8 mouse cellular contexts compared by ENCODE assay signal in the genomic region with DNA sequence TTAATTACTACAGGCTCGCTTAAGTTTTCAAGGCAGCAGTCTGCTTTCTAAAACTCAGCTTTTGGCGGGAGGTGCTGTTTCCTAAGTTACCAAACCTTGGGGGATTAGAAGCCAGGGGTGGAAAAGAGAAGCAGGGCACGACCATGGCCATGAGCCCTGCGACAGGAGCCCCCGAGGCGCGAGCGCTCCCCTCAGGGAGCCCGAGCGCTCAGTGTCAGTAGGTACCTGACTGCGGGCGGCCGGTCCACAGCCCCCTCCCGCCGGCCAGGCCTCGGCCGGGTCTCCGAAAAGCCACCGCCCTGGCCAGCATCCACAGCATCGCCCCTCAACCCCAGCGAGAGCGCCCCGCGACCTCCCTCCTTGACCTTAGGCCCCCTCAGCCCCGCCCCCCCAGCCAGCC. TPM values are rescaled to one million over a fixed set of nuclear protein-coding genes. Genes with fewer than 3 reads are reported as not detected.
A peak's percentile ranks its signal among the peaks of the same experiment; 100 is the strongest.
DNase-seq lines count a peak whose midpoint lies in the region; ATAC-seq and TF ChIP-seq lines count a peak whose summit lies in the region.

No protein-coding gene starts in this region.

- in situ Hi-C loops in CH12.LX (cut with MboI; ENCODE audit: low pct_ligation_motif_present, low pct_unique_long_range_greater_than_20kb, low sequenced_read_pairs): no loop called here

- no peak for TF ChIP-seq POLR2A in CH12.LX (IDR thresholded peaks at IDR 0.05; ENCODE audit: low read depth, low read length)

- H3K27me3 ChIP-seq in kidney, embryonic 14.5 days (ENCODE audit: control insufficient read depth, insufficient read depth, low read length): no peaks in the 10 kb centered on the region
- no peaks in the 10 kb centered on the region for H3K27me3 ChIP-seq in CH12.LX (replicated peaks)
- H3K27me3 ChIP-seq in embryonic facial prominence, embryonic 11.5 days (ENCODE audit: control insufficient read depth, insufficient read depth, low read length): no peaks in the 10 kb centered on the region
- no peaks in the 10 kb centered on the region for H3K27me3 ChIP-seq in intestine, embryonic 14.5 days (replicated peaks; ENCODE audit: control insufficient read depth, insufficient read depth, low read length)
- no peaks in the 10 kb centered on the region for H3K27me3 ChIP-seq in midbrain, postnatal 0 days (ENCODE audit: insufficient read depth, low read length)

- H3K4me3 ChIP-seq in kidney, embryonic 14.5 days (ENCODE audit: low read length): peak overlapping the region; percentile 62
- H3K4me3 ChIP-seq in CH12.LX (replicated peaks in 1 of 3; ENCODE audit: low read depth in 2 of 3, low read length in 2 of 3, poor library complexity in 1 of 3): peak overlapping the region; percentile 56 to 87 (median 75)
- H3K4me3 ChIP-seq in embryonic facial prominence, embryonic 11.5 days (ENCODE audit: low read depth, low read length): peak overlapping the region; percentile 84
- H3K4me3 ChIP-seq in intestine, embryonic 14.5 days (ENCODE audit: low read depth, low read length): peak overlapping the region; percentile 76
- peak overlapping the region; percentile 77 for H3K4me3 ChIP-seq in midbrain, postnatal 0 days (ENCODE audit: low read depth, low read length)

- WGBS in kidney, embryonic 14.5 days: 0% methylated on average over 23 of the region's 25 CpGs
- 1% methylated on average over 19 of the region's 25 CpGs for WGBS in embryonic facial prominence, embryonic 11.5 days
- under 1% methylated on average over 22 of the region's 25 CpGs for WGBS in intestine, embryonic 14.5 days
- under 1% methylated on average over 20 of the region's 25 CpGs for WGBS in midbrain, postnatal 0 days

- dilution Hi-C loops in CH12.LX (cut with MboI; ENCODE audit: extremely low pct_ligation_motif_present, extremely low pct_unique_long_range_greater_than_20kb, low sequenced_read_pairs): no loop called here

- H3K36me3 ChIP-seq in kidney, embryonic 14.5 days (ENCODE audit: control insufficient read depth, insufficient read depth, low read length): peaks cover 3% of the 10 kb centered on the region; the same call in 1 of the 2 replicates
- H3K36me3 ChIP-seq in CH12.LX (replicated peaks in 1 of 2; ENCODE audit: control insufficient read depth in 1 of 2, insufficient read depth in 1 of 2, low read length in 1 of 2): peaks cover 0 to 5% of the 10 kb centered on the region in 2 experiments
- H3K36me3 ChIP-seq in embryonic facial prominence, embryonic 11.5 days (replicated peaks; ENCODE audit: control insufficient read depth, insufficient read depth, low read depth, low read length): no peaks in the 10 kb centered on the region
- no peaks in the 10 kb centered on the region for H3K36me3 ChIP-seq in intestine, embryonic 14.5 days (ENCODE audit: control insufficient read depth, insufficient read depth, low read length)
- H3K36me3 ChIP-seq in midbrain, postnatal 0 days (ENCODE audit: insufficient read depth, low read length): no peaks in the 10 kb centered on the region

- H3K4me2 ChIP-seq in kidney, embryonic 14.5 days (replicated peaks; ENCODE audit: low read depth, low read length): peak overlapping the region; percentile 55
- peak overlapping the region; percentile 60; the same call in 1 of the 2 replicates for H3K4me2 ChIP-seq in CH12.LX (ENCODE audit: insufficient read depth, low read depth, poor library complexity, severe bottlenecking)
- peak overlapping the region; percentile 60 for H3K4me2 ChIP-seq in embryonic facial prominence, embryonic 11.5 days (ENCODE audit: low read depth, low read length)
- H3K4me2 ChIP-seq in intestine, embryonic 14.5 days (ENCODE audit: low read length): peak overlapping the region; percentile 59
- peak overlapping the region; percentile 80 for H3K4me2 ChIP-seq in midbrain, postnatal 0 days (ENCODE audit: low read depth, low read length, poor library complexity, severe bottlenecking)

- no peak for DNase-seq in kidney, postnatal 25 days
- peak; percentile 33 for DNase-seq in CH12.LX (ENCODE audit: extremely low read depth)
- peak; percentile 58 for DNase-seq in embryonic facial prominence, embryonic 11.5 days (ENCODE audit: low spot score)
- peak; percentile 85 for DNase-seq in intestine, embryonic 14.5 days (ENCODE audit: low spot score)
- DNase-seq in midbrain, postnatal 0 days (ENCODE audit: low spot score): peak; percentile 42
- DNase-seq in cerebellum, postnatal 25 days: no peak
- no peak for DNase-seq in right cerebral cortex, adult 18-20 months

- no peaks in the 10 kb centered on the region for H3K9me3 ChIP-seq in kidney, embryonic 14.5 days (ENCODE audit: control insufficient read depth, low read length)
- no peaks in the 10 kb centered on the region for H3K9me3 ChIP-seq in CH12.LX (replicated peaks; ENCODE audit: low read length)
- H3K9me3 ChIP-seq in embryonic facial prominence, embryonic 11.5 days (replicated peaks; ENCODE audit: control insufficient read depth, low read length): no peaks in the 10 kb centered on the region
- no peaks in the 10 kb centered on the region for H3K9me3 ChIP-seq in intestine, embryonic 14.5 days (ENCODE audit: control insufficient read depth, low read length)
- no peaks in the 10 kb centered on the region for H3K9me3 ChIP-seq in midbrain, postnatal 0 days (ENCODE audit: low read length)

- no peak for TF ChIP-seq EP300 in CH12.LX (IDR thresholded peaks at IDR 0.05; ENCODE audit: low read length)

- peaks cover 20% of the 10 kb centered on the region for H3K79me2 ChIP-seq in CH12.LX (replicated peaks; ENCODE audit: control insufficient read depth, extremely low read depth, insufficient read depth, poor library complexity, severe bottlenecking)

- TF ChIP-seq RAD21 in CH12.LX (IDR thresholded peaks at IDR 0.05; ENCODE audit: low read depth, low read length): no peak; the same call in 1 of the 2 replicates

- H3K27ac ChIP-seq in kidney, embryonic 14.5 days (ENCODE audit: low read depth, low read length): peak overlapping the region; percentile 66; the same call in 1 of the 2 replicates
- H3K27ac ChIP-seq in CH12.LX (ENCODE audit: insufficient read depth, low read depth): peak overlapping the region; percentile 21; the same call in 1 of the 2 replicates
- no peak overlapping the region for H3K27ac ChIP-seq in embryonic facial prominence, embryonic 11.5 days (replicated peaks; ENCODE audit: low read depth, low read length)
- H3K27ac ChIP-seq in intestine, embryonic 14.5 days (ENCODE audit: low read depth): peak overlapping the region; percentile 70; the same call in 1 of the 2 replicates
- peak overlapping the region; percentile 91; the same call in 1 of the 2 replicates for H3K27ac ChIP-seq in midbrain, postnatal 0 days (ENCODE audit: low read depth, low read length)

- peak; percentile 89 for ATAC-seq in kidney, embryonic 14.5 days (ENCODE audit: low FRiP score, low TSS enrichment)
- peak; percentile 84 for ATAC-seq in embryonic facial prominence, embryonic 11.5 days (replicated peaks; ENCODE audit: insufficient number of reproducible peaks, low FRiP score, low TSS enrichment, low read depth)
- ATAC-seq in intestine, embryonic 14.5 days (replicated peaks; ENCODE audit: low FRiP score, low TSS enrichment, low read depth): peak; percentile 82
- ATAC-seq in midbrain, postnatal 0 days (ENCODE audit: low FRiP score): peak; percentile 66

- peak overlapping the region; percentile 71 for H3K9ac ChIP-seq in kidney, embryonic 14.5 days (ENCODE audit: low read depth, low read length)
- peak overlapping the region; percentile 88 for H3K9ac ChIP-seq in CH12.LX (ENCODE audit: insufficient read depth, low read depth)
- H3K9ac ChIP-seq in embryonic facial prominence, embryonic 11.5 days (replicated peaks; ENCODE audit: low read length): peak overlapping the region; percentile 67
- H3K9ac ChIP-seq in intestine, embryonic 14.5 days (ENCODE audit: low read length): peak overlapping the region; percentile 61
- H3K9ac ChIP-seq in midbrain, postnatal 0 days (replicated peaks; ENCODE audit: low read length, poor library complexity, severe bottlenecking): peak overlapping the region; percentile 87

- TF ChIP-seq CTCF in CH12.LX (conservative IDR thresholded peaks at IDR 0.05 in 1 of 2, IDR thresholded peaks at IDR 0.05 in 1 of 2; ENCODE audit: low read depth in 2 of 2, low read length in 2 of 2): no peak
- no peak for TF ChIP-seq CTCF in midbrain, postnatal 0 days (IDR thresholded peaks at IDR 0.05)

- H3K4me1 ChIP-seq in kidney, embryonic 14.5 days (ENCODE audit: control insufficient read depth, insufficient read depth, low read length): no peaks in the 10 kb centered on the region
- peaks cover 0 to 13% of the 10 kb centered on the region in 2 experiments; a peak in 2 of 4 replicates for H3K4me1 ChIP-seq in CH12.LX (ENCODE audit: control insufficient read depth in 1 of 2, insufficient read depth in 2 of 2)
- no peaks in the 10 kb centered on the region for H3K4me1 ChIP-seq in embryonic facial prominence, embryonic 11.5 days (ENCODE audit: control insufficient read depth, insufficient read depth, low read length)
- H3K4me1 ChIP-seq in intestine, embryonic 14.5 days (replicated peaks; ENCODE audit: control insufficient read depth, insufficient read depth, low read length): peaks cover 14% of the 10 kb centered on the region
- no peaks in the 10 kb centered on the region for H3K4me1 ChIP-seq in midbrain, postnatal 0 days (ENCODE audit: insufficient read depth, low read length)

TF ChIP-seq in CH12.LX, 34 proteins besides CTCF, POLR2A, EP300 and RAD21 (continues in another document):
- TF ChIP-seq NRF1 (IDR thresholded peaks at IDR 0.05; ENCODE audit: low read depth, low read length): no peak
- TF ChIP-seq MAX (IDR thresholded peaks at IDR 0.05; ENCODE audit: low read length): no peak

RNA-seq across cellular contexts. Expression of gene Mplkip, which starts 0.6 kb away (rescaled TPM):
- polyA plus RNA-seq in kidney, embryonic 14.5 days (2014; fragmentation: Nextera tagmentation; extraction: Ambion mirVana): 66.7 and 73.3 TPM in 2 replicates
- total RNA-seq in CH12.LX (2012; rRNA removed): 12.5 and 13.7 TPM in 2 replicates
- 33.4 and 33.5 TPM in 2 replicates for total RNA-seq in CH12.LX (2014; rRNA removed)
- 16.6 and 30.0 TPM in 2 replicates for polyA plus RNA-seq in CH12.LX (2012; ENCODE audit: insufficient read length, low read depth)
- 59.1 and 63.7 TPM in 2 replicates for polyA plus RNA-seq in embryonic facial prominence, embryonic 11.5 days (2014; fragmentation: Nextera tagmentation; extraction: Ambion mirVana)
- polyA plus RNA-seq in intestine, embryonic 14.5 days (2014; fragmentation: Nextera tagmentation; extraction: Ambion mirVana): 50.4 and 58.3 TPM in 2 replicates
- total RNA-seq in midbrain, postnatal 0 days (2014; rRNA removed): 18.1 and 19.9 TPM in 2 replicates
- polyA plus RNA-seq in midbrain, postnatal 0 days (2015; fragmentation: Nextera tagmentation; extraction: Ambion mirVana): 27.3 and 28.3 TPM in 2 replicates

RNA-seq across cellular contexts. Expression of gene Sugct, which starts 0.9 kb away (rescaled TPM):
- 6.3 and 6.9 TPM in 2 replicates for polyA plus RNA-seq in kidney, embryonic 14.5 days (2014; fragmentation: Nextera tagmentation; extraction: Ambion mirVana)
- 0.13 and 0.42 TPM in 2 replicates for total RNA-seq in CH12.LX (2012; rRNA removed)
- total RNA-seq in CH12.LX (2014; rRNA removed): 0.57 and 0.87 TPM in 2 replicates
- polyA plus RNA-seq in CH12.LX (2012; ENCODE audit: insufficient read length, low read depth): 0.56 and 2.0 TPM in 2 replicates
- 3.3 and 5.2 TPM in 2 replicates for polyA plus RNA-seq in embryonic facial prominence, embryonic 11.5 days (2014; fragmentation: Nextera tagmentation; extraction: Ambion mirVana)
- polyA plus RNA-seq in intestine, embryonic 14.5 days (2014; fragmentation: Nextera tagmentation; extraction: Ambion mirVana): 3.7 and 3.9 TPM in 2 replicates
- total RNA-seq in midbrain, postnatal 0 days (2014; rRNA removed): 1.4 and 1.5 TPM in 2 replicates
- polyA plus RNA-seq in midbrain, postnatal 0 days (2015; fragmentation: Nextera tagmentation; extraction: Ambion mirVana): 2.0 and 2.9 TPM in 2 replicates

Comparison
In these comparisons a context has a peak if more than half of its experiments do, and no peak if none do; other contexts are left out.
1. DNase-seq: peak in CH12.LX (single experiment), embryonic facial prominence, embryonic 11.5 days (single experiment), intestine, embryonic 14.5 days (single experiment) and midbrain, postnatal 0 days (single experiment); none in kidney, postnatal 25 days (0 of 2), cerebellum, postnatal 25 days (0 of 2) and right cerebral cortex, adult 18-20 months (single experiment).
2. Peak in every context shown above with its lines, with median percentiles within 50 percentile points of each other: ATAC-seq, H3K4me2 ChIP-seq, H3K4me3 ChIP-seq and H3K9ac ChIP-seq.